ENCODE assay signal across 11 mouse cellular contexts in the genomic region with DNA sequence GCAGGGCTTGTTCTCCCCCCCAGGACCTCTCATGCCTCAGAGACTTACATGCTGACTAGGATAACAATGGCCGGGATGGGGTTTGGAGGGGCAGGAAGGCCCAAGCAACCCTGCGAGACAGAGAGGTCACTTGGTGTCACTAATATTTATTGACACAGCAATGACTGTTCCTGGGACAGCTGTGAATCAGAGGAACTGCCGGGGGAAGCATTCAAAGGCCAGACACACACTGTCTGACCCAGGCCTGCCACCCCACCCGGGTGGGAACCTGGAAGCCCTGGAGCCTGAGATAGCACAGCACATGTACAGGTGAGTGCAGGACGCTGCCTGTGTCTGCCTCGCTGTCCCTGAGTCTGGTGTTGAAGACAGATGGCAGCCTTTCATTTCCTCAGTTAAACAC.
DNase-seq lines count a peak whose midpoint lies in the region; ATAC-seq lines count a peak whose summit lies in the region.
"Had no signal": no experiment of that assay in that cellular context is flagged by ENCODE, and none has a peak within 500 bp of the region (broad histone marks: within the 10 kb centered on the region; RNA-seq: fewer than 3 reads in every experiment).

No protein-coding gene starts in this region.

- H3K27ac ChIP-seq in kidney, embryonic 14.5 days (ENCODE audit: low read depth, low read length), result no peak overlapping the region
- H3K27ac ChIP-seq: stomach, embryonic 15.5 days had no signal

- peaks cover 46% of the 10 kb centered on the region for H3K4me1 ChIP-seq in kidney, embryonic 14.5 days (ENCODE audit: control insufficient read depth, insufficient read depth, low read length)

- ATAC-seq in kidney, embryonic 14.5 days (ENCODE audit: low FRiP score, low TSS enrichment), result no peak

- no peaks in the 10 kb centered on the region for H3K36me3 ChIP-seq in kidney, embryonic 14.5 days (ENCODE audit: control insufficient read depth, insufficient read depth, low read length)
- H3K36me3 ChIP-seq: stomach, embryonic 15.5 days had no signal

- H3K4me3 ChIP-seq in kidney, embryonic 14.5 days (ENCODE audit: low read length), result no peak overlapping the region
- H3K4me3 ChIP-seq: stomach, embryonic 15.5 days had no signal

- no peaks in the 10 kb centered on the region for H3K27me3 ChIP-seq in kidney, embryonic 14.5 days (ENCODE audit: control insufficient read depth, insufficient read depth, low read length)
- H3K27me3 ChIP-seq: stomach, embryonic 15.5 days had no signal

- DNase-seq in adrenal gland, adult 2 months, result peak; percentile 58
- DNase-seq in adrenal gland, postnatal 10 days, result no peak
- peak; percentile 50 for DNase-seq in kidney, adult 9 months
- DNase-seq in Muller cell, postnatal 12 days (ENCODE audit: inconsistent ontology term), result peak; percentile 51
- peak; percentile 50 for DNase-seq in kidney, postnatal 10 days
- no peak for DNase-seq in cerebellum, postnatal 25 days
- DNase-seq in gastrocnemius, adult 18-20 months (ENCODE audit: low spot score), result no peak
- DNase-seq: cerebellum, adult 9-11 months; right cerebral cortex, adult 18-20 months had no signal

- H3K9me3 ChIP-seq in kidney, embryonic 14.5 days (ENCODE audit: control insufficient read depth, low read length), result no peaks in the 10 kb centered on the region
- H3K9me3 ChIP-seq: stomach, embryonic 15.5 days had no signal

- H3K4me2 ChIP-seq in kidney, embryonic 14.5 days (replicated peaks; ENCODE audit: low read depth, low read length), result no peak overlapping the region
- H3K4me2 ChIP-seq: stomach, embryonic 15.5 days had no signal

- H3K9ac ChIP-seq in kidney, embryonic 14.5 days (ENCODE audit: low read depth, low read length), result no peak overlapping the region
- H3K9ac ChIP-seq: stomach, embryonic 15.5 days had no signal

- WGBS in kidney, embryonic 14.5 days, result 15% methylated on average over 6 of the region's 6 CpGs

Comparison
In these comparisons a context has a peak if more than half of its experiments do, and no peak if none do; other contexts are left out.
1. DNase-seq: peak in adrenal gland, adult 2 months (single experiment), kidney, adult 9 months (single experiment), Muller cell, postnatal 12 days (single experiment) and kidney, postnatal 10 days (single experiment); none in adrenal gland, postnatal 10 days (single experiment), cerebellum, postnatal 25 days (0 of 2) and gastrocnemius, adult 18-20 months (single experiment).